Mouse (Mus musculus) granulocyte monocyte progenitor cell, adult 5-6 weeks (primary cell): ENCODE results near the gene Csnk2b. TPM values are rescaled to one million over a fixed set of nuclear protein-coding genes. Genes with fewer than 3 reads are reported as not detected.
A peak's percentile ranks its signal among the peaks of the same experiment; 100 is the strongest.

Experiments used
- ATAC-seq: replicated peaks from 2 replicates; pipeline ENCODE4 v1.8.0; 2016; ENCODE audit warnings: mild to moderate bottlenecking, moderate TSS enrichment, inconsistent platforms; ENCODE audit not compliant: poor library complexity, severe bottlenecking
- total RNA-seq, 2 experiments: library from RNA; stranded (forward) in 1 of 2; stranded (reverse) in 1 of 2; fragments of 200-712, 200-1000 nt in 1 of 2; fragments of >200 nt in 1 of 2; fragmentation: Nextera tagmentation in 1 of 2; gene quantifications; 2 replicates each; pipeline ENCODE4 v1.2.3; 2014 to 2017

Gene Csnk2b
- total RNA-seq, 2 experiments from 2014 or later = 317 to 384 TPM

DNA sequence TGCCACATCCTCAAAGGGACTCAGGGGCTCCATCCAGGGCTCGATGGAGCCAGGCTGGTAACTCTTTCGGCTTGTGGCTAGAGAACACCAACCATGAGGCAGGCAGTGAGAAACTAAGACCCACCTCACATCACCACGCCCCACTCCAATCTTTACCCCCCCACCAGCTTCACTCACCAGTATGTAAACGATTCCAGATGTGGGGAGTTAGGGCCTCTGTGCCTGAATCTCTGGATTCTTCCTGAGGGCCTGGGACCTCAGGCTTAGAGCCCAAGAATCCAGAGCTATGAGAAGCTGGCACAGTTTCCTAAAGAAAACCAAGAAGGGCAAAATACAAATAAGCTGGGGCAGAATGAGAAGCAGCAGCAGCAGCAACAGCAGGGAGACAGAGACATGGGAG is 32.1 kb upstream of the Csnk2b start:
- ATAC-seq = no peak

DNA sequence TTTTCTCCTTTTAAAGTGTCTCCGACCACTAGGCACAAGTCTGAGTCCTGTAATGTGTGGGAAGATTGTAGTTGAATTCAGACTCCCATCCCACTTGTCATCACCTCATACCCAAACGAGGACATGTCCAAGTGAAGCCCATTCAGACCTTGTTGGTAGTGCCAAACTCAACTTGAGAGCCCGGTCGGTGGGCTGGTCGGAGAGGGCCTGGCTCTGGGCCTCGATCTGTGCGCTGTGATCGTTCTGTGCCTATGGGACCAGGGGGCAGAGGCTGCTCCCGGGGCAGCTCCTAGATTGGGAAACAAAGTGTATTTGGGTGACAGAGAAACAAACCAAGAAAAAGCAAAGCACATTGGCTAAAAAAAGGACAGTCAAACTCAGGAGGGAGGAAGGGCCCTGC is 31.2 kb upstream of the Csnk2b start:
- no peak for ATAC-seq

- no peak for ATAC-seq
Measured at GRCm38 (mm10) chr17:35152121-35152520, 30.3 kb upstream of the Csnk2b start.

DNA sequence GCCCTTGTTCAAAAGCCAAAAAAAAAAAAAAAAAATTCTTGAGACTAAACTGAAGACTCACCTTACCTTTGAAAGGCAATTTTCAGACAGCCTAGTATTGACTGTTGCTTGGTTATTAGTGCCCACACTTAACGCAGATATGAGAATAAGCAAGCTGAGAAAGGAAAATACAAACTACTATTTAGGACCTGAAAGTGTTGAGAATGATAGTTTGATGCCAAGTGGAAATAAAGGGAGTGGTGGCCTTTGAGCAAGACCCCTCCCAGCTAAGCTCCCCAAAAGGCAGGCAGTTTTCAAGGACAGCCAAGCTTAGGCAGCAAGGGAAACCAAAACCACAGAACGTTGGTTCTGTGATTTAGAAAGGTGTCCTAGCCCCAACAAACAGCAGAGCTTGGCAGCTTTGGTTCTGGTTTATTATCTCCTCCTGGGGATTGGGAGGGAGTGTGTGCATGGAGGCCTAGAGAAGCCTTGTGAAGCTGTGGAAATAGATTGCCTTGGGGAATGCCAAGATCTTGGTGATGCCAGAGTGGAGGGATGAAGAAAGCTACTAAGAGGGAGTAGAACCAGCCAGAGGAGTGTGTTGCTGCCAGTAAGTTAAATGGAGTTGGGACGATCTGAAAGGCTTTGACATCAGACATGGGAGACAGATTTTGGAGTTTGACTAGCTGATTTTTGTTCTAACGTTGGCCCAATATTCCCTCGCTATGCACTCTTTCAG is 26.2 kb upstream of the Csnk2b start:
- no peak for ATAC-seq

DNA sequence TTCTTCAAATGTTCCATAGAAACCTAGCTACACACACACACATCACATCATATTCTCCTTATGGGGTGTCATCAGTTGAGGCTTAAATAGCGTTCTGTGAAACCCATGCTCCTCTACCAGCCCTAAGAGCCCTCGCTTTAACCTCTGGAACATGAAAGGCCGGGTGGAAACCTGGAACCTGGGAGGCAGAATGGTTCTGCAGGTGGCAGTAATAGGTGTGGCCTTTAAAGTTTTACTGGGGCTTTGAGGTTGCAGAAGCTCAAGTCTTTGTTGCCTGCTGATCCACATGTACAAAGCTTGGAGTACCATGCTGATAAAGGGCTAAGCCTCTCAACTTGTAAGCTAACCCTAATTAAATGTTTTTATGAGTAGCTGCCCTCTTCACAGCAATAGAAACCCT is 25.5 kb upstream of the Csnk2b start:
- no peak for ATAC-seq

- ATAC-seq = no peak
Measured at GRCm38 (mm10) chr17:35146139-35146538, 24.3 kb upstream of the Csnk2b start.

DNA sequence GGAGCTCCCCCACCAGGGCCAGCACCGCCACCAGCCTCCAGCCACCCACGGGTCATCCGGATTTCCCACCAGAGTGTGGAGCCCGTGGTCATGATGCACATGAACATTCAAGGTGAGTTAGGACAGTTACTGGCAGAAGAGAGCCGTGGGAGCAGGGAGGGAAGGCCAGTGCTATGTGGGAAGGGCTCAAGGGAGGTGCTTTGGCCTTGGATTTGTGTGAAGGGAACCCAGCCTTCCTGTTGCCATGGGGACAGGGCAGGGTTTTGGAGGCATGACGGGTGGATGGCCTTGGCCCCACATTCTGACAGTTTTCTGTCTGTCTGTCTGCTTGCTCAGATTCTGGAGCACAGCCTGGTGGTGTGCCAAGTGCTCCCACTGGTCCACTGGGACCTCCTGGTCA is 20.1 kb upstream of the Csnk2b start:
- ATAC-seq = no peak

DNA sequence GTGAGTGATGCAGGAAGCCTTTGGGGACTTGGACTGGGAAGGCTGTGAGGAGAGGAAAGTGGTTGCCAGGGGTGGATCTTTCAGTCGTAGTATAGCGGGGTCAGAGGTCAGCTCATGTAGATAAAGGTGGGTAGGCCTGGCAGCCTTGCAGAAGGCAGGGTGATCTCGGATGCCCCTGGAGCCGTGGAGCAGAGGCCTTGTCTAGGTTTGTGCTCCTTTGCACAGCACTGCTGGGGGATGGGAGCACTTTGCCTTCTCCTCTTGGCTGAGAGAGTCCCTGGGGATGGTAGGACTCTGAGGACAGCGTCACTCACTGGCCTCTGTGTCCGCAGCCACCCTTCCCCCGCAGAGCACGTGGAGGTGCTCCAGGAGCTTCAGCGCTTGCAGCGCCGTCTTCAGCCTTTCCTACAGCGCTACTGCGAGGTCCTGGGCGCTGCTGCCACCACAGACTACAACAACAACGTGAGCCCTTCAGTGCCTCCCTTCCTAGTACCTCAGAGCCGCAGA is 18.7 kb upstream of the Csnk2b start:
- ATAC-seq = no peak

- ATAC-seq = no peak
Measured at GRCm38 (mm10) chr17:35139269-35139668, 17.4 kb upstream of the Csnk2b start.

- peak; percentile 74 for ATAC-seq
Measured at GRCm38 (mm10) chr17:35135591-35136320, 13.9 kb upstream of the Csnk2b start.

DNA sequence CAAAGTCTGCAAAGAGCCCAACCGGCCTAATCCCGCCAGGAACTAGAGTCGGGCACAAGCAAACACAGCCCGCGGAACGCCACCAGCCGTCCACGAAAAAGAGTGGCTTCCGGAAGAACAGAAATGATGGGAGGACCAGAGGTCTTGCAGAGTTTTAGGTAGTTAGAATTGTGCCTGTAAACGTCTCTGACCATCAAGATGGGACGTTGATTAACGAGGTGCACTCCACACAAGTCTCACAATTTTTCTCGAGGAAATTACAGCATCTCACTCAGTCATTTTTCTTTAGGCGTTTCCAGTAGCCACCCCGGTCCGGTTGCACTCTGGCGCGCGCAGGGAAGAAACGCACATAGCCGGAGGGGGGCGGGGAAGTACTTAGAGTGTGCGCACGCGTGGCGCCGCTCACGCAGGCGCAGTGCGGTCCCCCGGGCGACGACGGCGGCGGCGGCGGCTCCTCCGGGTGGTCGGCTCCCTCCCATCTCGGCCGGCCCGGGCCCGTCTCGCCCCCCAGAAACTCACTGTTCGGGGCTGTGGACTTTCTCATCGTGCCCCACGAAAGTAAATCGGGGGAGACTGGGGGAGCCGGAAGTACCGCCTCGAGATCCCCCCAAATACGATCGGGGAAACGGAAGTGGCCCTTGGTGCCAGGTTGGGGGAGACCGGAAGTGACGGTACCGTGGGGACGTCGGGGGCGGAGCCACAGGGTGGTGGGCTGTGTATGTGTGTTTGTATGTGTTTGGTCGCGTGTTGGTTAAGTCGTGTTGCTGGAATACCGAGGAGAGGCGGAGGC is 13.1 kb upstream of the Csnk2b start, which contains the start of gene Bag6:
Gene Bag6, plus strand, starts transcription at position 378 of the 790 bp plus-strand sequence.
- ATAC-seq = peak; percentile 84

DNA sequence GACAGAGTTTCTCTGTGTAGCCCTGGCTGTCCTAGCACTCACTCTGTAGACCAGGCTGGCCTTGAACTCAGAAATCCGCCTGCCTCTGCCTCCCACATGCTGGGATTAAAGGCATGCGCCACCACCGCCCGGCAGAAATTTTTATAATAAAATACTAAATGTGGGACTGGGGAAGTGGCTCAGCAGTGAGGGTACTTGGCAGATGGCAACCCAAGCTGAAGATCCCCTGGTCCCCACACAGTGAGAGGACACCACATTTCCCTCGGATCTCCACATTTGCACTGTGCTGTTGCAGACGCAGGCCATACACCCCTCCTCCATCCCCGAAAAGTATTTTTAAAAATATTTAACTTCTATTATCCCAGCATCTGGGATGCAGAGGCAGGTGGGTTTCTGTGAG is 11.7 kb upstream of the Csnk2b start:
- ATAC-seq = no peak

DNA sequence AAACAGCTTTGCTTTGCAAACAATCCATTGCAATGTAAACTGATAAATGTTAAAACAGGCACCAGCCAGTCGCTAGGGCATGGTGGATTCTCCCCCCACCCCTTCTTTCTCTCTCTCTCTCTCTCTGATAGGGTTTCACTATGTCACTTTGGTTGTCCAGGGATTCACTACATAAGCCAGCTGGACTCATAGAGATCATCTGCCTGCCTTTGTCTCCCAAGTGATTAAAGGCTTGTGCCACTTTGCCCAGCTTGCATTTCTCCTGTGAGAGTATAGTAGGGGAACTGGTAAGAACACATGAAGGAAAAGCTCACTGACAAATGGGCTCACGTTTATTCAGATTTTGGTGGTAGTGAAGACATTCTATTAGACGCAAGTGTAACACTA is 10.3 kb upstream of the Csnk2b start:
- ATAC-seq = no peak

GRCm38 (mm10) chr17:35131500-35132173 is 9.8 kb upstream of the Csnk2b start, which contains the start of gene Apom:
Gene Apom (minus strand): TSS chr17:35132050.
- ATAC-seq = no peak

GRCm38 (mm10) chr17:35131038-35131437 is 9.2 kb upstream of the Csnk2b start:
- ATAC-seq = no peak

- no peak for ATAC-seq
Measured at GRCm38 (mm10) chr17:35128996-35129395, 7.1 kb upstream of the Csnk2b start.

DNA sequence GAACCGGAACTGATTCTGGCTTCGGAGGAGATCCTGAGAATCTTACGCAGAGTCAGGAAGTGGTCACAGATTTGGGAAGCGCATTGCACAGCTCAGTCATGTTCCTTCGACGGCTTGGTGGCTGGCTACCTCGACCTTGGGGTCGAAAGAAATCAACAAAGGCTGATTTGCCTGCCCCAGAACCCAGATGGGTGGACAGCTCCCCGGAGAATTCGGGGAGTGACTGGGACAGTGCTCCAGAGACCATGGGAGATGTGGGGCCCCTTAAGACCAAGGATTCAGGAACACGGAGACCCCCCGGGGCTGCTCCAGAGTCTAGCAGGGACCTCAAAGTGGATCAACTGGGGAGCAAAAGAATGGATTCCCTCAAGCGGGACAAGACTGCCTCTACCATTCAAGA is 5.2 kb upstream of the Csnk2b start:
- ATAC-seq = peak; percentile 38

GRCm38 (mm10) chr17:35126206-35126611 is 4.4 kb upstream of the Csnk2b start, which contains the start of gene D17H6S53E:
Gene D17H6S53E (plus strand): TSS chr17:35126373.
- peak; percentile 37 for ATAC-seq

DNA sequence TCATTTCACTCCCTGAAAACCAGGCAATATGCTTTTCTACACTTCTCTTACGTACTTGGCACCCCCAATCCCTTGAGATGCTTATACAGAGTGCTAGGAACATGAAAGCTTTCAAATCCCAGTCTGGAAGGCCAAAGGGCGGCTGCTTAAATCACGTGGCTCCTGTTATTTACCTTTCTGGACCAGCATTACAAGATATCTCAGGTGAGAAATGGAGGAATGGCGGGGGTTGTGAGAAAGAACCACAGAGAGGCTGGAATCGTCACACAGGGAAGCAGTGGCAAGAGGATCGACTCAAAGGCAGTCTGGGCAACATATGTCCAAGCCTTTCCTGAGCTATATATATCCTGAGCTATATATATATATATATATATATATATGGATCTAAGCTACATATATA is 3.7 kb upstream of the Csnk2b start:
- ATAC-seq = no peak

- ATAC-seq = peak; percentile 32; the same call in 1 of the 2 replicates
Measured at GRCm38 (mm10) chr17:35125081-35125480, 3.2 kb upstream of the Csnk2b start.
